Mouse (Mus musculus) testis, postnatal 10 days (tissue): Measurements from ENCODE around the gene Rdh9.
A peak's percentile ranks its signal among the peaks of the same experiment; 100 is the strongest.

Source experiments
- DNase-seq: peaks from one replicate; pipeline ENCODE4 v3.0.0; 2021; ENCODE audit warnings: low spot score

Rdh9 gene

DNA sequence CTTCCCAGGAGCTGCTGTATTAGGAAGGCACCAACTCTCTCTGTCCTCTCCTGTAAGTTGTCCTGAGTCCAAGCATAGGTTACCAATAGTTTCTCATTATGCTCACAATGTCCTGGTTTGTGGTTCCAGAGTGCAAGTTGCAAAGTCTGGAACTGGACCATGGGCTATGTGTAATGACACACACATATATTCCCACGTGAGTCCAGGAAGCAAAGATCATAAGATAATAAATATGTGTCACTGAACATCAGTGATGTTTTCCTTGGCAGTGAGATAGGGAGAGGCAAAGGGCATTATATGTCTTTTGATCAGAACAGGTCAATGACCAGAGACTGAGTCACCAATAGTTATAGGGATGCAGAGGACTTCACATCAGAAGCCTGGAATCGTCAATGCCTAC is at the start of gene Rdh9:
Gene Rdh9 (plus strand): TSS at position 376 of the 400 bp plus-strand sequence.
- DNase-seq: no peak

DNA sequence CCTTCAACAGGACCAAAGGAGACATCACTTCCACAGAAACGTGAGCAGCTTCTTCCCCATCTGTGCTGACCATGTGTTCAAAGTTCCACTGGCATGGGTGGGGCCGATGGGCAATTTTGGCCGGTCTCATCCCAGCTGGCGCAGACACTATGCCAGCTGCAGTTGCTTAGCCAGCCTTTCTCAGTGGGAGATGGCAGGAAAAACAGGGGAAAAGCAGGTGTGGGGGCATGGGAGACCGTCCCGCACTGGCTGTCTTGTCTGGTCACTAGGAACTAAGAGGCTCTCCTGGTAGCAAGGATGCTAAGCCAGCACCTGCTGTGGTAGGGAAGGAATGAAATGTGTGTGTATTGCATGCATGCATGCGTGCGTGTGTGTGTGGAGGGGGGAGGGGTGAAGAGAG is 47.7 kb upstream of the Rdh9 start:
- no peak for DNase-seq

- no peak for DNase-seq
These were observed 45.8 kb upstream of the Rdh9 start for GRCm38 (mm10) chr10:127730285-127730932.

DNA sequence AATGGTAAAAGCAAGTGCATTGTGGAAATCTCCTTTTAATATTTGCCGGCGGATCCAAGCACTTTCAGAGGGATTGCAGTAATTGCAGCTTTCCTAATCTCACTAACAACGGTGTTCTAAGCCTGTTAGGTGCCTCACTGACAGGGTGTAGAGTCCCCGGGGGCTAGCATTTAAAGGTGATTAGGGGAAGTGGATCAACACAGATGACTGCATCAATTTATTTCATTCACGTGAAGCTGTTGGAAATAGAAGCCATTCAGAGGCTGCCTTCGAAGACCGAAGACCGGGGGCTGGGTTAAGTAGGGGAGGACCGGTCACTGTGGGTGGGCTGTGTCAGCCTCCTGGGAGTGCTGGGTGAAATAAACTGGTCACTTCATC is 45.3 kb upstream of the Rdh9 start:
- no peak for DNase-seq

DNA sequence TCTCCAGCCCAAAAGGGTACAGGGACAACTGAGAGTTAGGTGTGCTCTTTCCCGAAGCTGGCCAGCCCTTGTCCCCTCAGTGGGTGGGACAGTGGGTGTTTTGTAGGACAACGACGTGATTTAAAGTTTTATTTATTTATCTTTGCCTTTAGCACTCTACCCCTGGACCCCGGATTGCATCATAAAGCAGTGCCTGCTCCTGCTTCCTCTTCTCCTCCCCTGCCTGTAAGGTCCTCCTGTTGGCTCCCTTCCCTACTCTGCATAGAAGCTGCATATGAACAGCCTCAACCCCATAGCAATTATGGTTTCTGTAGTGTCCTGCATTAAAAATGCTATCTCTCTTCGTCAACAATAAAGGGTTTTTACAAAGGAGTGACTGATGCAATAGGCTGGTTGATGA is 44.8 kb upstream of the Rdh9 start:
- no peak for DNase-seq

DNA sequence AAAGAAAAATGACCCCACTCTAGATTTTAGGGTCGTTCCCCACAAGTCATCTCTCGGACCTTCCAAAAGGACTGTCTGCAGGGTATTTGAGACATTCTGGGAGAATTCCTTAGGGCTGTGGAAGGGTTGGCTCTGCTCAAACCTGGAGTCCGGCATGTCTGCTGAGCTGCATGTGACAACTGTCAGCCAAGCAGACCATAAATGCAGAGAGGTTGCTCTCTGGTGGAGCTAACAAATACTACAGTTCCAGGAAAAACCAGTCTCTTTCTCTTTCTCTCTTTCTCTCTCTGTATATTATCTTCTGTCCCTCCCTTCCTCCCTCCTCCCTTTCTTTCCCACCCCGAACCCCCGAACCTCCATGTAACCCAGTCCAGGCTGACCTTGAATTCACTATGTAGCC is 41.8 kb upstream of the Rdh9 start:
- no peak for DNase-seq

- no peak for DNase-seq
These were observed 39.9 kb upstream of the Rdh9 start for GRCm38 (mm10) chr10:127736266-127736665.

DNA sequence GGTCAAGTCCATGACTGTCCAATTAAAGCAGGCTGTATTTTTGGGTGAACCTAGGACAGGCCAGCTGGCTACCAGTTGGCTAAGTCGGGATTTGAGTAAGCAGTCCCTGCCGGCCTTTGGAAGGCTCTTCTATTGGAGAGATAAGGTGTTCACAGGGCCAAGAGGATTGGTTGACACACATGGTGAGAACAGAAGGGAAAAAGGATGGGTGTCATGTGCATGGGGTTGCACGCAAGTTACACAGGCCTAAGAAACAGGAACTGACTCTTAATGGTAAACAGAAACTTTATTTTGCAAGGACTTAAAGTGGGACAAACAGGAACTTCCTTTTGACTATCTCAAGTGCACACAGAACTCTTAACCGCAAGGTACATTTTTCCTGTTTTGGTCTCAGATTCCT is 39.3 kb upstream of the Rdh9 start:
- no peak for DNase-seq

GRCm38 (mm10) chr10:127737552-127737951 is 38.6 kb upstream of the Rdh9 start:
- DNase-seq: no peak

- DNase-seq: peak; percentile 66
These were observed 37.9 kb upstream of the Rdh9 start for GRCm38 (mm10) chr10:127738151-127738882.

GRCm38 (mm10) chr10:127739083-127739660 is 37.0 kb upstream of the Rdh9 start, which contains the start of gene Zbtb39:
Gene Zbtb39, plus strand, starts transcription at chr10:127739538.
- DNase-seq: peak; percentile 89

DNA sequence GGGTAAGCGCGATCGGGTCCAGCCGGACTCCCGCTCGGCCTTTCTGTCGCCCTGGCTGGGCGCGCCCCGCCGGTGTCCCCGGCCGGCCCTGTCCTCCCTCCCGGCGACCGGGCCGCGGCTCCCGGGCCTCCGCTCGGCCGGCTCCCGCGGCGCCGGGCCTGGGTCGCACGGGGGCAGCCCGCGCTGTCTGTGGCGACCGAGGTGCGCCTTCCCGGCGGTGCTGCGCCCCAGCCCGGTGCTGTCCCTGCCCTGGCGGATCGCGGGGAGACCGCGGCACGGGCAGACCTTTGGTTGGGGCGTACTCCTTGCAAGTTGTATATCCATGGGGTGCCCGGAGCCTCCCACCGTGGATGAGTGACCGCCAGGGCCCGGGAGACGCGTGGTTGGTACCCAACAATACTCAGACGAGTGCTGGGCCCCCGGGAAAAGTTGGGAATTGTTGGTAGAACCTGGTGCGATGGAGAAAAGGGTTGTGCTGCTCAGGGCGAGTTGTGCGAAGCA is 36.5 kb upstream of the Rdh9 start:
- DNase-seq: peak; percentile 65

- DNase-seq: peak; percentile 84
These were observed 31.5 kb upstream of the Rdh9 start for GRCm38 (mm10) chr10:127744661-127745060.

GRCm38 (mm10) chr10:127745886-127746285 is 30.3 kb upstream of the Rdh9 start:
- DNase-seq: no peak

DNA sequence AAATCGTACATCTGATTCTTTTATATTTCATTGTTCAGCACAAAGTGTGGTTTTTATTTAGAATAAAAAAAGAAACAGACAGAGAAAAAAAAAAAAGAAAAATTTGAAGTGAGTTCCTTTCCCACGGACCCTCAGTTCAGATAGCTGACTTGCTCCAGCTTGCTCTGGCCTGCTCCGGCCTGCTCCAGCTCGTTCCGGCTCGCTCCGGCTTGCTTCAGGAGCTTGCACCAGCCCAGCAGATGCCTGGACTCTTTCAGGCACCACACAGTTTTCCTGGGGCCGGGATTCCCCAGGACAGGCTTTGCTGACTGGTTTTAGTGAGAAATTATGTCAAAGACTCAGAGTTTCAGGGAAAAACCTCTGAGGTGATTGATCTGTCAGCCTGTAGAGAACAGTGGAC is 28.9 kb upstream of the Rdh9 start:
- no peak for DNase-seq

DNA sequence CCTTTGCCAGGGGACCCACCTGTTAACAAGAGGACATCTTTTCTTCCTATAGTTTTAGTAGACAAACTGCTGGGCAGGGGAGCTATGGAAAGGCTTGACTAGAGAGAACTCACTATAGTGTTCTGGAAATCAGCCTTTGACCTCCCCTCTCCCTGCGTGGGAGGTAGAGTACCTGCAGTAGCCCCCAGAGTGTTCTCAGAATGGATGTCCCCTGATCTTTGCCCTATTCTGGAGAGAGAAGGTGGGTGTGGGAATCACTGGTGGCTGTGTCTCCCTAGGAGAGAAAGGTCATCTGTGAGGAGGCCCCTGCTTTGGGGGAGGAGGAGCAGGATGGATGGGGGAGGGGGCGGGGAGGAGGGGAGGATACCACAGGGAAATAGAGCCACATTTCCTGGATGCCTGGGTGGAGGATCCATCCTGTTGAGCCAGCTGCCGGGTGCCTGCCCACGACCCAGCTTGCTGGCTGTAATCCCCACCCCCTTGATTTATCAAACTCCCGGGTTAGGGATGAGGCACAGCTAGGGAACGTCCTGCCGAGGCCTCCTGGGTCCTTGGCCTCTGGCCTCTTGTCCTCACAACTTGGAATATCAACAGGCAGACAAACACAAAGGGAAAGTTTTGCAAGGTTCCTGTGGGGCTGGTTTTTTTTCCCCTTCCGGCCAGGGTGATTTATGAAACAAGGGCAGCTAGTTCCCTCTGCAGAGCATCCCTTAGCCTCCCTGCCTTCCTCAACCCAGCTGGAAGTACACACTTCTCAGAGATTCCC is 27.2 kb upstream of the Rdh9 start:
- peak; percentile 64 for DNase-seq

GRCm38 (mm10) chr10:127750136-127750777 is 25.9 kb upstream of the Rdh9 start:
- DNase-seq: peak; percentile 38

- DNase-seq: no peak
These were observed 24.6 kb upstream of the Rdh9 start, which contains the start of gene Gpr182 for GRCm38 (mm10) chr10:127751548-127751947. Gene Gpr182, minus strand, starts transcription at chr10:127751732.

GRCm38 (mm10) chr10:127754566-127755166 is 21.5 kb upstream of the Rdh9 start:
- DNase-seq: peak; percentile 64

DNA sequence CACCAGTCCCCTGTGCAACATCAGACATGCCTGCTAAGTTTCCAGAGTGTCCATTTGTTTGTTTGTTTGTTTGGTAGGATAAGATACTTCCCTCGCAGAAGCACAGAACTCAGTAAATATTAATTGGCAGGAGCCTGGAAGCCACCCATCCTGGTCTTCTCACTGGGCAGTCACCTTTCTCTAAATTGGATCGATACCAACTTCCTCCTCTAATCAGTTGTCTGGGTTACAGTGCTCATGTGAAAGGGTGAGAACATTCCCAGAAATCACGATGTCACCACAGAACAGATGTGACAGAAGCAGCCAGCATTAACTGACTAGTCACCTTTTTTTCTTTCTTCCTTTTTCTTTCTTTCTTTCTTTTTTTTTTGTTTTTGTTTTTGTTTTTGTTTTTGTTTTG is 20.9 kb upstream of the Rdh9 start:
- no peak for DNase-seq

GRCm38 (mm10) chr10:127755770-127756468 is 20.3 kb upstream of the Rdh9 start:
- DNase-seq: peak; percentile 45
